Mouse (Mus musculus) embryonic facial prominence, embryonic 14.5 days (tissue): Measurements from ENCODE around the gene Cdc14b. TPM values are rescaled to one million over a fixed set of nuclear protein-coding genes. Genes with fewer than 3 reads are reported as not detected.

ENCODE experiments used
- ATAC-seq: fragments of 200-750 bp; cut with Nextera tagmentation; 2 replicates; pipeline ENCODE4 v1.8.0; 2017; ENCODE audit warnings: low read depth, moderate number of reproducible peaks, moderate TSS enrichment
- DNase-seq: peaks from one replicate; pipeline ENCODE4 v3.0.0-alpha.2; 2015; ENCODE audit warnings: low spot score
- H3K27ac ChIP-seq: fragments of 300-500 bp; sonication (generic); replicated peaks from 2 replicates; pipeline ENCODE4 v1.5.1; 2014; ENCODE audit warnings: low read depth, mild to moderate bottlenecking, low read length, moderate library complexity
- H3K27me3 ChIP-seq: fragments of 300-500 bp; sonication (generic); replicated peaks from 2 replicates; pipeline ENCODE4 v1.6.1; 2014; ENCODE audit warnings: low read length; ENCODE audit not compliant: control insufficient read depth, insufficient read depth
- H3K36me3 ChIP-seq: fragments of 300-500 bp; sonication (generic); 2 replicates; pipeline ENCODE4 v1.6.1; 2014; ENCODE audit warnings: low read length, mixed read lengths; ENCODE audit not compliant: control insufficient read depth, insufficient read depth
- H3K4me1 ChIP-seq: fragments of 300-500 bp; sonication (generic); 2 replicates; pipeline ENCODE4 v1.6.1; 2014; ENCODE audit warnings: antibody characterized with exemption, low read length; ENCODE audit not compliant: control insufficient read depth, insufficient read depth
- H3K4me2 ChIP-seq: fragments of 300-500 bp; sonication (generic); 2 replicates; pipeline ENCODE4 v1.6.1; 2014; ENCODE audit warnings: low read depth, mild to moderate bottlenecking, low read length, moderate library complexity, mixed read lengths
- H3K4me3 ChIP-seq: fragments of 300-500 bp; sonication (generic); 2 replicates; pipeline ENCODE4 v1.5.1; 2014; ENCODE audit warnings: low read depth, mild to moderate bottlenecking, low read length
- H3K9ac ChIP-seq: fragments of 300-500 bp; sonication (generic); 2 replicates; pipeline ENCODE4 v1.6.1; 2014; ENCODE audit warnings: low read depth, mild to moderate bottlenecking, low read length, moderate library complexity, mixed read lengths
- H3K9me3 ChIP-seq: fragments of 300-500 bp; sonication (generic); 2 replicates; pipeline ENCODE4 v1.6.1; 2016; ENCODE audit warnings: low read length; ENCODE audit not compliant: control insufficient read depth
- WGBS: fragments of 180-500 bp; shearing (Covaris S2); extraction: QIAGEN DNeasy Blood & Tissue Kit; methylation state at CpG from one replicate; pipeline ENCODE4 v1.1.7; 2014; 5-methylcytosine and 5-hydroxymethylcytosine counted together
- polyA plus RNA-seq: library from polyadenylated mRNA; unstranded; fragments of >200 nt; fragmentation: Nextera tagmentation; extraction: Ambion mirVana; gene quantifications from 2 replicates; pipeline ENCODE4 v1.2.1, GENCODE M21; 2014

Gene Cdc14b
- polyA plus RNA-seq, 1 experiment from 2014 or later, result 14.7 TPM

- H3K27ac ChIP-seq, result peak overlapping the region; percentile 90
- H3K27me3 ChIP-seq, result no peaks in the 10 kb centered on the region
- DNase-seq, result peak; percentile 13
- WGBS, result 0% methylated on average over 14 of the region's 61 CpGs
- peak overlapping the region; percentile 79 for H3K9ac ChIP-seq
- peak; percentile 13 for ATAC-seq
- peaks cover 2% of the 10 kb centered on the region; the same call in 1 of the 2 replicates for H3K4me1 ChIP-seq
- no peaks in the 10 kb centered on the region for H3K9me3 ChIP-seq
- H3K4me3 ChIP-seq, result peak overlapping the region; percentile 81
- H3K4me2 ChIP-seq, result peak overlapping the region; percentile 86
- no peaks in the 10 kb centered on the region for H3K36me3 ChIP-seq
Observed at GRCm38 (mm10) chr13:64152671-64153082, 122.4 kb downstream of the Cdc14b start.

GRCm38 (mm10) chr13:64152241-64152669 is 122.8 kb downstream of the Cdc14b start:
- peak overlapping the region; percentile 90 for H3K27ac ChIP-seq
- WGBS, result 0% methylated on average over 21 of the region's 42 CpGs
- H3K9me3 ChIP-seq, result no peaks in the 10 kb centered on the region
- no peaks in the 10 kb centered on the region for H3K36me3 ChIP-seq
- peak overlapping the region; percentile 86 for H3K4me2 ChIP-seq
- H3K27me3 ChIP-seq, result no peaks in the 10 kb centered on the region
- H3K9ac ChIP-seq, result peak overlapping the region; percentile 79
- H3K4me3 ChIP-seq, result peak overlapping the region; percentile 81
- DNase-seq, result peak; percentile 86
- H3K4me1 ChIP-seq, result peaks cover 2% of the 10 kb centered on the region; the same call in 1 of the 2 replicates
- peak; percentile 0; the same call in 1 of the 2 replicates for ATAC-seq

- Histone ChIP-seq H3K4me3 (no peak overlapping the region), H3K4me1 (peaks cover 2% of the 10 kb centered on the region; the same call in 1 of the 2 replicates), H3K36me3 (no peaks in the 10 kb centered on the region), H3K27ac (no peak overlapping the region), H3K9ac (no peak overlapping the region), H3K9me3 (no peaks in the 10 kb centered on the region), H3K27me3 (no peaks in the 10 kb centered on the region), H3K4me2 (no peak overlapping the region)
- peak; percentile 23 for DNase-seq
- no peak for ATAC-seq
- 64% methylated on average over 5 of the region's 5 CpGs for WGBS
Observed at GRCm38 (mm10) chr13:64150121-64150520, 125.0 kb downstream of the Cdc14b start.

Other genes with a start within 250 kb of the Cdc14b start
- not detected in 2 replicates for gene Hsd17b3, start 186.1 kb downstream of the Cdc14b start, polyA plus RNA-seq
- gene Slc35d2, start 145.9 kb downstream of the Cdc14b start, polyA plus RNA-seq, result 5.7 and 8.7 TPM in 2 replicates
- 22.2 and 23.0 TPM in 2 replicates for gene Zfp367, start 122.1 kb downstream of the Cdc14b start, polyA plus RNA-seq
- 29.8 and 30.6 TPM in 2 replicates for gene Habp4, start 113.5 kb downstream of the Cdc14b start, polyA plus RNA-seq
- gene Aaed1, start 37.4 kb upstream of the Cdc14b start, polyA plus RNA-seq, result 30.1 and 31.8 TPM in 2 replicates
- 213 and 225 TPM in 2 replicates for gene Ctsl, start 95.6 kb upstream of the Cdc14b start, polyA plus RNA-seq
- gene Cdk20, start 157.0 kb upstream of the Cdc14b start, polyA plus RNA-seq, result 11.0 and 11.6 TPM in 2 replicates
- not detected in 2 replicates for gene Fam240b, start 222.5 kb upstream of the Cdc14b start, polyA plus RNA-seq